Mouse (Mus musculus) midbrain, postnatal 0 days (tissue): ENCODE measurements at regions not wholly inside any gene's neighbourhood (a gene's known extent, or its start where the extent isn't known, plus 50 kb on each side); places are given as distances from the start of the nearest gene placed in this dataset.
A peak's percentile ranks its signal among the peaks of the same experiment; 100 is the strongest.

Experiments used
- ATAC-seq: fragments of 200-750 bp; cut with Nextera tagmentation; 2 replicates; pipeline ENCODE4 v1.8.0; 2017; ENCODE audit warnings: moderate number of reproducible peaks, mild to moderate bottlenecking, moderate TSS enrichment, moderate library complexity; ENCODE audit not compliant: low FRiP score
- DNase-seq: peaks from one replicate; pipeline ENCODE4 v3.0.0-alpha.2; 2015; ENCODE audit warnings: low spot score
- H3K27ac ChIP-seq: fragments of 300-500 bp; sonication (generic); 2 replicates; pipeline ENCODE4 v1.5.1; 2014; ENCODE audit warnings: low read depth, mild to moderate bottlenecking, low read length, mixed read lengths
- H3K27me3 ChIP-seq: fragments of 300-500 bp; sonication (generic); 2 replicates; pipeline ENCODE4 v1.6.1; 2014; ENCODE audit warnings: low read length, control low read depth, mixed read lengths; ENCODE audit not compliant: insufficient read depth
- H3K36me3 ChIP-seq: fragments of 300-500 bp; sonication (generic); 2 replicates; pipeline ENCODE4 v1.6.1; 2014; ENCODE audit warnings: low read length, control low read depth, mixed read lengths; ENCODE audit not compliant: insufficient read depth
- H3K4me1 ChIP-seq: fragments of 300-500 bp; sonication (generic); 2 replicates; pipeline ENCODE4 v1.6.1; 2014; ENCODE audit warnings: mild to moderate bottlenecking, control low read depth, antibody characterized with exemption, low read length, mixed read lengths; ENCODE audit not compliant: insufficient read depth
- H3K4me2 ChIP-seq: fragments of 300-500 bp; sonication (generic); 2 replicates; pipeline ENCODE4 v1.6.1; 2014; ENCODE audit warnings: low read depth, mild to moderate bottlenecking, low read length, mixed read lengths; ENCODE audit not compliant: poor library complexity, severe bottlenecking
- H3K4me3 ChIP-seq: fragments of 300-500 bp; sonication (generic); 2 replicates; pipeline ENCODE4 v1.5.1; 2014; ENCODE audit warnings: low read depth, mild to moderate bottlenecking, low read length, moderate library complexity
- H3K9ac ChIP-seq: fragments of 300-500 bp; sonication (generic); replicated peaks from 2 replicates; pipeline ENCODE4 v1.6.1; 2014; ENCODE audit warnings: mild to moderate bottlenecking, low read length, moderate library complexity, mixed read lengths; ENCODE audit not compliant: poor library complexity, severe bottlenecking
- H3K9me3 ChIP-seq: fragments of 300-500 bp; sonication (generic); 2 replicates; pipeline ENCODE4 v1.6.1; 2016; ENCODE audit warnings: low read length, control low read depth
- CTCF ChIP-seq: IDR thresholded peaks from 2 replicates; pipeline ENCODE4 v1.5.1; 2016; ENCODE audit warnings: antibody characterized with exemption, mild to moderate bottlenecking
- WGBS: fragments of 180-500 bp; shearing (Covaris S2); extraction: QIAGEN DNeasy Blood & Tissue Kit; methylation state at CpG from one replicate; pipeline ENCODE4 v1.1.7; 2014; 5-methylcytosine and 5-hydroxymethylcytosine counted together

DNA sequence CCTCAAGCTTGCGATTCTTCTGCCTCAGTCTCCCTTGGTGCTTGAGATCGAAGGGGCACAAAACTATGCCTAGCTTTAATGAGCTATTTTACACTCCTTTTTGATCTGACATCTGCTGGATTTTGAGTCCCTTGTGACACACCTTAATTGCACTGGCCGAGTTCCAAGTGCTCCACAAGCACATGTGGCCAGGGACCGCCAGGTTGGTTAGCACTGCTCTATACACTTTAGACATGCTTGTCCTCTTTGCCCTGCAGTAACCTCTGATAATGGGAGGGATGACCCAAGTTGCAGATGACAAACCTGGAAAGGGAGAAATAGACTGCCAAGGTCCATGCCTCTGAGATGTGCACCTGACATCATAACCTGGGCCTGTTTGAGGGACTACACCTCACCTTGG is 124.7 kb downstream of the Sall1 start:
- Histone ChIP-seq H3K9me3 (0 out of 2 replicates have a peak, but pooled peaks cover 5% of the 10 kb centered on the region), H3K27me3 (no peaks in the 10 kb centered on the region), H3K27ac (no peak overlapping the region), H3K4me2 (no peak overlapping the region), H3K4me1 (no peaks in the 10 kb centered on the region), H3K36me3 (no peaks in the 10 kb centered on the region), H3K4me3 (no peak overlapping the region), H3K9ac (no peak overlapping the region)
- no peak for DNase-seq
- TF ChIP-seq CTCF: no peak
- ATAC-seq: no peak
- WGBS: 68% methylated on average over 4 of the region's 4 CpGs

GRCm38 (mm10) chr8:88916064-88916463 is 127.9 kb downstream of the Sall1 start:
- TF ChIP-seq CTCF: no peak
- WGBS: 89% methylated on average over 4 of the region's 4 CpGs

GRCm38 (mm10) chr8:88914657-88915056 is 129.3 kb downstream of the Sall1 start:
- H3K4me3 ChIP-seq: no peak overlapping the region
- H3K4me2 ChIP-seq: no peak overlapping the region
- H3K4me1 ChIP-seq: no peaks in the 10 kb centered on the region
- TF ChIP-seq CTCF: no peak
- H3K9me3 ChIP-seq: no peaks in the 10 kb centered on the region
- H3K27ac ChIP-seq: no peak overlapping the region
- no peaks in the 10 kb centered on the region for H3K36me3 ChIP-seq
- no peak for DNase-seq
- WGBS: 85% methylated on average over 6 of the region's 6 CpGs
- no peak for ATAC-seq
- no peak overlapping the region for H3K9ac ChIP-seq
- no peaks in the 10 kb centered on the region for H3K27me3 ChIP-seq

More at GRCm38 (mm10) chr8:88916064-88916463, 127.9 kb downstream of the Sall1 start:
- DNase-seq (no peak), ATAC-seq (no peak)
- no peaks in the 10 kb centered on the region for H3K4me1 ChIP-seq
- no peak overlapping the region for H3K4me2 ChIP-seq
- H3K9ac ChIP-seq: no peak overlapping the region
- no peaks in the 10 kb centered on the region for H3K36me3 ChIP-seq
- no peaks in the 10 kb centered on the region for H3K27me3 ChIP-seq
- H3K9me3 ChIP-seq: 0 out of 2 replicates have a peak, but pooled peaks cover under 1% of the 10 kb centered on the region
- H3K27ac ChIP-seq: no peak overlapping the region
- H3K4me3 ChIP-seq: no peak overlapping the region

DNA sequence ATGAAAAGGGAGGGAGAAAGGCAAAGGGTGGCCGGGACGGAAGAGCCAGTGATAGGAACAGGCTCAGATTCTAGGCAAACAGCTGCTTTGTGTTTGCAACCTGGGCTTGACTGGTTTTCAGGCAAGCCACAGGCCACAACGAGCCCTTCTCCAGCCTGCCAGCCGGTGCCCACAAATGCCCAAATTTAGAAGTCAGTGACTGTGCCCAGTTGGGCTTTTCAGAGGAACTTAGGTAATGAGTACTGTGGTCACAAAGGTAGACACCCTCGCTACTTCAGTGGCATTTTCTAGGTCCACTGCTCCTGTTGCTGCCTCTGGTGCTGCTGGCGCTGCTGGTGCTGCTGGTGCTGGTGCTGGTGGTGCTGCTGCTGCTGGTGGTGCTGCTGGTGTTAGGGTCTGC is 129.8 kb downstream of the Sall1 start:
- Histone ChIP-seq H3K36me3 (no peaks in the 10 kb centered on the region), H3K9me3 (no peaks in the 10 kb centered on the region), H3K4me1 (no peaks in the 10 kb centered on the region), H3K27ac (no peak overlapping the region), H3K9ac (no peak overlapping the region), H3K4me2 (no peak overlapping the region), H3K27me3 (no peaks in the 10 kb centered on the region), H3K4me3 (no peak overlapping the region)
- WGBS: 65% methylated on average over 6 of the region's 6 CpGs
- TF ChIP-seq CTCF: no peak
- DNase-seq (no peak), ATAC-seq (no peak)

GRCm38 (mm10) chr8:88906244-88906643 is 137.7 kb downstream of the Sall1 start:
- DNase-seq (no peak), ATAC-seq (no peak)
- H3K27ac ChIP-seq: no peak overlapping the region
- no peaks in the 10 kb centered on the region for H3K36me3 ChIP-seq
- H3K4me1 ChIP-seq: no peaks in the 10 kb centered on the region
- WGBS: 85% methylated on average over 6 of the region's 6 CpGs
- H3K9me3 ChIP-seq: no peaks in the 10 kb centered on the region
- no peak overlapping the region for H3K4me2 ChIP-seq
- TF ChIP-seq CTCF: peak; percentile 58
- H3K9ac ChIP-seq: no peak overlapping the region
- H3K4me3 ChIP-seq: no peak overlapping the region
- H3K27me3 ChIP-seq: no peaks in the 10 kb centered on the region

DNA sequence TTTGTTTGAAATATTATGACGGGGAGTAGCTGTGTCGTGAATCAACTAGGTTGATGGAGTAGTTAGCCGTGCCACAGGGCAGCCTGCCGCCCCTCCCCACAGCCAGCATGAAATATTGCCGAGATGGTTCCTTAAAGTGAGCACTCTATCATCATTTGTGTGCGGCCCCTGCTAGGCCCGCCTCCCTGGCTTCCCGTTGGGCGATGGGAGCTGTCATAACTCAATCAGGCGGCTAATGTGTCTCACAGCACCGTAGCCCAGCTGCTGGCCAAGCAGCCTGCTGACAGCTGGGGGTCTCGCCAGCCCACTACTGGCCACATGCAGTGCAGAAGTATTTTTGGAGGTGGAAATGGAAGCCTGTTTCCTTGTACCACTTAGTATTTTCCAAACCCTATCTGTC is 140.9 kb downstream of the Sall1 start:
- TF ChIP-seq CTCF: no peak
- Histone ChIP-seq H3K36me3 (no peaks in the 10 kb centered on the region), H3K9ac (no peak overlapping the region), H3K27ac (no peak overlapping the region), H3K27me3 (no peaks in the 10 kb centered on the region), H3K4me3 (no peak overlapping the region), H3K9me3 (no peaks in the 10 kb centered on the region), H3K4me2 (no peak overlapping the region), H3K4me1 (no peaks in the 10 kb centered on the region)
- WGBS: 72% methylated on average over 12 of the region's 12 CpGs
- ATAC-seq (no peak), DNase-seq (peak; percentile 52)
